Mouse (Mus musculus) layer of hippocampus, postnatal 36 days (tissue): ENCODE results near the gene Nutm1. TPM values are rescaled to one million over a fixed set of nuclear protein-coding genes. Genes with fewer than 3 reads are reported as not detected.

Experiments used
- total RNA-seq, 2 experiments: library from RNA; stranded (reverse); gene quantifications; 2 replicates each; pipeline ENCODE4 v1.2.3; 2021

The Nutm1 gene
- total RNA-seq, 2 experiments from 2014 or later: not detected

Other genes with a start within 250 kb of the Nutm1 start
- not detected for gene Olfr1310, start 246.6 kb downstream of the Nutm1 start, total RNA-seq
- not detected for gene Olfr1311, start 234.9 kb downstream of the Nutm1 start, total RNA-seq
- gene Olfr1312, start 209.1 kb downstream of the Nutm1 start, total RNA-seq: not detected
- not detected for gene Olfr1313, start 181.4 kb downstream of the Nutm1 start, total RNA-seq
- gene Olfr1314, start 162.5 kb downstream of the Nutm1 start, total RNA-seq: not detected
- gene Olfr1315-ps1, start 143.9 kb downstream of the Nutm1 start, total RNA-seq: not detected
- gene Olfr1316, start 124.3 kb downstream of the Nutm1 start, total RNA-seq: not detected
- gene Olfr1317, start 119.0 kb downstream of the Nutm1 start, total RNA-seq: not detected
- gene Olfr1318, start 105.1 kb downstream of the Nutm1 start, total RNA-seq: not detected
- 10 to 100 TPM; 76.7 to 82.7 TPM for gene Lpcat4, start 19.8 kb downstream of the Nutm1 start, total RNA-seq
- gene Nop10, start 2.6 kb upstream of the Nutm1 start, total RNA-seq: 10 to 100 TPM; 52.2 to 54.7 TPM
- 100 to 1,000 TPM; 107 to 114 TPM for gene Slc12a6, start 6.5 kb upstream of the Nutm1 start, total RNA-seq
- gene Gm21985, start 7.0 kb upstream of the Nutm1 start, total RNA-seq: under 1 TPM; 0.73 to 0.80 TPM
- gene Emc4, start 108.7 kb upstream of the Nutm1 start, total RNA-seq: 100 to 1,000 TPM; 127 to 143 TPM
- 10 to 100 TPM; 11.4 to 12.9 TPM for gene Katnbl1, start 119.9 kb upstream of the Nutm1 start, total RNA-seq
- gene Emc7, start 195.7 kb upstream of the Nutm1 start, total RNA-seq: 10 to 100 TPM; 44.5 to 45.3 TPM
- gene Chrm5, start 221.5 kb upstream of the Nutm1 start, total RNA-seq: 1 to 10 TPM; 6.6 to 8.8 TPM
- 10 to 100 TPM in 1 of 2 experiments, 1 to 10 TPM in 1; 9.7 to 10.6 TPM for gene Aven, start 233.7 kb upstream of the Nutm1 start, total RNA-seq